Mouse (Mus musculus) liver, embryonic 15.5 days (tissue): ENCODE measurements around the gene Ppp1r1b. TPM values are rescaled to one million over a fixed set of nuclear protein-coding genes. Genes with fewer than 3 reads are reported as not detected.

ENCODE experiments used
- ATAC-seq: fragments of 200-750 bp; cut with Nextera tagmentation; 2 replicates; pipeline ENCODE4 v1.8.0; 2017; ENCODE audit warnings: moderate number of reproducible peaks, mild to moderate bottlenecking, moderate library complexity; ENCODE audit not compliant: insufficient read depth
- H3K27ac ChIP-seq: fragments of 300-500 bp; sonication (generic); replicated peaks from 2 replicates; pipeline ENCODE4 v1.5.1; 2015; ENCODE audit warnings: mild to moderate bottlenecking, inconsistent platforms
- H3K27me3 ChIP-seq: fragments of 300-500 bp; sonication (generic); 2 replicates; pipeline ENCODE4 v1.6.1; 2015; ENCODE audit warnings: mild to moderate bottlenecking, inconsistent platforms
- H3K36me3 ChIP-seq: fragments of 300-500 bp; sonication (generic); replicated peaks from 2 replicates; pipeline ENCODE4 v1.6.1; 2015; ENCODE audit warnings: moderate library complexity, mild to moderate bottlenecking, inconsistent platforms
- H3K4me1 ChIP-seq: fragments of 300-500 bp; sonication (generic); replicated peaks from 2 replicates; pipeline ENCODE4 v1.6.1; 2015; ENCODE audit warnings: inconsistent platforms
- H3K4me2 ChIP-seq: fragments of 300-500 bp; sonication (generic); 2 replicates; pipeline ENCODE4 v1.6.1; 2015; ENCODE audit warnings: moderate library complexity, mild to moderate bottlenecking, inconsistent platforms
- H3K4me3 ChIP-seq: fragments of 300-500 bp; sonication (generic); replicated peaks from 2 replicates; pipeline ENCODE4 v1.5.1; 2015; ENCODE audit warnings: mild to moderate bottlenecking, inconsistent platforms
- H3K9ac ChIP-seq: fragments of 300-500 bp; sonication (generic); 2 replicates; pipeline ENCODE4 v1.6.1; 2015; ENCODE audit warnings: moderate library complexity, mild to moderate bottlenecking, inconsistent platforms
- H3K9me3 ChIP-seq: fragments of 300-500 bp; sonication (generic); replicated peaks from 2 replicates; pipeline ENCODE4 v1.6.1; 2016; ENCODE audit warnings: inconsistent platforms
- WGBS: fragments of 180-500 bp; shearing (Covaris S2); methylation state at CpG from one replicate; pipeline ENCODE4 v1.1.7; 2015; ENCODE audit warnings: mixed read lengths; ENCODE audit not compliant: insufficient replicate concordance; 5-methylcytosine and 5-hydroxymethylcytosine counted together
- polyA plus RNA-seq: library from polyadenylated mRNA; unstranded; fragments of >200 nt; fragmentation: Nextera tagmentation; extraction: Ambion mirVana; gene quantifications from 2 replicates; pipeline ENCODE4 v1.2.1, GENCODE M21; 2015

Gene Ppp1r1b
- polyA plus RNA-seq, 1 experiment from 2014 or later: 0.59 TPM

- Histone ChIP-seq H3K4me2 (no peak overlapping the region), H3K9ac (no peak overlapping the region), H3K27ac (no peak overlapping the region), H3K9me3 (no peaks in the 10 kb centered on the region), H3K27me3 (peaks cover 79% of the 10 kb centered on the region), H3K4me3 (no peak overlapping the region), H3K36me3 (no peaks in the 10 kb centered on the region), H3K4me1 (peaks cover 31% of the 10 kb centered on the region)
- no peak for ATAC-seq
- 56% methylated on average over 18 of the region's 18 CpGs for WGBS
Measured at GRCm38 (mm10) chr11:98352272-98352990, 4.2 kb downstream of the Ppp1r1b start.

DNA sequence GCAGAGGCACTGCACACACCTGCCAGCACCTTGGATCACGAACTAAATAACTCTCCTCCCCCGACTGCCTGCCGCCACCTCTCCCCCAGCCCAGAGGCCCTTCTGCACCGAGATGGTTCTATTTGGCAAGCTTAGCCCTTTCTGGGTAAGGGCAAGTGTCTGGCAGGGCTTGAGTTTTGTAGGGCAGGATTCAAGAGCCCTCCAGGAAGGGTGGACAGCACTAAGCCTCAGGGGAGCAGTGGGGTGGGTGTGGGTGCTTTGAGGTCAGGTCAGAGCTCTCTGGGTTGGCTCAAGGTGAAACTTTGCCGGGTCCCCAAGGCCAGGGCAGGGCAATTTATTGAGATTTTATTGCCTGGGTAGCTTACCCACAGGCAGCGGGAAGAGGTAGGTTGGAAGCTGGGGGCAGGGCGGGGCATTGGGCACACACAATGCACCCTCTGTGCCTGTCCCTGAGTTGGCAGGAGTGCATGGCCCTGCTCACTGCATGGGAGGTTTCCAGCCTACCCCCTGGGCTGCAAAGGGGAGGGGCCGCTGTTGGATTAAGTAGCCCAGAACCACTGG is 5.5 kb downstream of the Ppp1r1b start:
- Histone ChIP-seq H3K27ac (no peak overlapping the region), H3K36me3 (no peaks in the 10 kb centered on the region), H3K9ac (no peak overlapping the region), H3K9me3 (no peaks in the 10 kb centered on the region), H3K27me3 (peaks cover 66% of the 10 kb centered on the region), H3K4me2 (no peak overlapping the region), H3K4me3 (no peak overlapping the region), H3K4me1 (peaks cover 32% of the 10 kb centered on the region)
- ATAC-seq: no peak
- 40% methylated on average over 8 of the region's 8 CpGs for WGBS

DNA sequence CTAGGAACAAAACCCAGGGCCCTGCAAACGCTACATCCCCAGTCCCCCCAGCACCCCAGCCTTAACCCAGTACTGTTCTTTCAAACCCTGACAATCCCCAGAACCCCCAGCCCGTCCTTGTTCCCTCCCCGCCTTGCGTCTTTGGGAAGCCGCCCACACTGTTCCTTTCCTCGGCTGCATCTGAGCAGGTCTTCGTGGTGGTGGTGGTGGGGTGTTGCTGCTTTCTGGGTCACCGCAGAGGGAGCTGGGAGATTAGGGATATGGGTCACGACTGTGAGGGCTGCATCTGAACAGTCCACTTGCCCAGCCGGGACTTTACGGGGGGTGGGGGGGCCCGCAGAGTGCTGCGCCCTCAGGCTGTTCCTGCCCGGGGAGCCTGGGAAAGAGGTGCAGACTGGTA is 6.2 kb downstream of the Ppp1r1b start:
- Histone ChIP-seq H3K27me3 (peaks cover 59% of the 10 kb centered on the region), H3K4me3 (no peak overlapping the region), H3K4me1 (peaks cover 36% of the 10 kb centered on the region), H3K27ac (no peak overlapping the region), H3K9ac (no peak overlapping the region), H3K9me3 (no peaks in the 10 kb centered on the region), H3K4me2 (no peak overlapping the region), H3K36me3 (no peaks in the 10 kb centered on the region)
- ATAC-seq: no peak
- WGBS: 61% methylated on average over 14 of the region's 14 CpGs

DNA sequence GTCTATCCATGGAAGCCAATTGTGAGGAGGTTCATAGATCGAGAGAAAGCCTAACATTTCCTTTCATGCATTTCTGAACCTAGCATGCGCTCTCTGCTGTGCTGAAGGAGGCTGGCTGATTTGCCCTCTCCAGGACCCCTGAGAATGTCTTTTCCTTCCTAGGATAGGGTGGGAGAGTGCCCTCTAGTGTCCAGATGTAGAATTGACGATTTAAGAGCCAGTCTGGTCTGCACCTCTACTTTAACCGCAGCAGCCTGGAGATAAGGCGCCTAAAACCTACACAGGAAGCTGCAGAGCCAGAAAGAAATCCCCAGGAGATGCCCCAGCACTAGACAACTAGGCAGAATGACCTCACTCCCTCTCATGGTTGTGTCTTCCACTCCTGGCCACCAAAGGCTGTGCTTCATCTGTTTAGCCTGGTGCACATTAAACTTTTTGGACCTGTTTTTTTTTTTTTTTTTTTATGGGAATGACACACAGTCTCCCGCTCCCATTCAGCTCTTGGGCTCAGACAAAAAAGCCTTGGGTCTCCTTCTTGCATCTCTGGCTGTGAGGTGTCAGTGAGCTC is 7.6 kb downstream of the Ppp1r1b start:
- H3K27ac ChIP-seq: no peak overlapping the region
- no peaks in the 10 kb centered on the region for H3K36me3 ChIP-seq
- no peak for ATAC-seq
- 9% methylated on average over 6 of the region's 6 CpGs for WGBS
- H3K4me3 ChIP-seq: no peak overlapping the region
- no peaks in the 10 kb centered on the region for H3K9me3 ChIP-seq
- H3K4me2 ChIP-seq: no peak overlapping the region
- no peak overlapping the region for H3K9ac ChIP-seq
- H3K4me1 ChIP-seq: peaks cover 50% of the 10 kb centered on the region
- H3K27me3 ChIP-seq: peaks cover 45% of the 10 kb centered on the region

- no peak for ATAC-seq
- no peak overlapping the region for H3K4me3 ChIP-seq
- 61% methylated on average over 7 of the region's 7 CpGs for WGBS
- peak overlapping the region; percentile 71 for H3K27ac ChIP-seq
- H3K9me3 ChIP-seq: no peaks in the 10 kb centered on the region
- peaks cover 58% of the 10 kb centered on the region for H3K4me1 ChIP-seq
- H3K4me2 ChIP-seq: peak overlapping the region; percentile 89
- peaks cover 35% of the 10 kb centered on the region for H3K27me3 ChIP-seq
- H3K36me3 ChIP-seq: no peaks in the 10 kb centered on the region
- no peak overlapping the region for H3K9ac ChIP-seq
Measured at GRCm38 (mm10) chr11:98356625-98357394, 8.6 kb downstream of the Ppp1r1b start.

DNA sequence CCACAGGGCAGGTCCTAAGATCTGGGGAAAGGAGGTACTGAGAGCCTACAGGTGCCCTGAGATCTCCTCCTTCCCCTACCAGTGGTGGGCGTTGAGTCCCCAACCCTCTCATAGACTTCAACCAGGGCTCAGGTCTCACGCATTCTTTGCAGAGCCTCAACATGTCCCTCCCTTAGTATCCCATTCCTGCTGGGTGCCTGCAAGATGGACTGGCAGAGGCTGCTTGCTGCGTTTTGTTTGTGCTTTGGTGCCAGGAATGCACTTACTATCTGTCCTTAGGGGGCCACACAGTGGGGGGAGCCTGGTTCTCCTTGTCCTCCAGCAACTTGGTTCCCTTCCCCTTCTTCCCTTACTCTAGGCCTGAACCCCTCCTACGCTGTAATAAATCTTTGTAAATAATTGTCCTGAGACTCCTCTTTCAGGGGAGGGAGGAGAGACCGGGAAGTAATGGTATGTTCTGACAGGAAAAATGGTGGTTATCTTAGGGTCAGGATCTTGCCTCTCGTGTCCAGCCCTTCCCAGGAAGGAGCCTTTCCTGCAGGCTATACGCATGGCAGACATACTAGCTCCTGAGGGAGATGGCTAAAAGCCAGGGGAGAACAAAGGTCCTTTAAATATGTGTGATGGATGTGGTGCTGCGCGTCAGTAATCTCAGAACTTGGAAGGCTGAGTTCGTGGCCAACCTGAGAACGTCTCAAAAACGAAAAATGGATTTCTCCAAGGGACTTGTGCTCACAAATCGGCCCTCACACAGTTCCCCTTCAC is 9.4 kb downstream of the Ppp1r1b start:
- Histone ChIP-seq H3K4me1 (peaks cover 65% of the 10 kb centered on the region), H3K36me3 (no peaks in the 10 kb centered on the region), H3K9ac (peak overlapping the region; percentile 76), H3K4me3 (peak overlapping the region; percentile 84), H3K4me2 (peak overlapping the region; percentile 89), H3K27me3 (peaks cover 28% of the 10 kb centered on the region), H3K9me3 (no peaks in the 10 kb centered on the region), H3K27ac (peak overlapping the region; percentile 71)
- WGBS: 13% methylated on average over 13 of the region's 13 CpGs
- ATAC-seq: peak; percentile 4; the same call in 1 of the 2 replicates

GRCm38 (mm10) chr11:98358161-98359083 is 10.2 kb downstream of the Ppp1r1b start, which contains the start of gene Stard3:
TSS of gene Stard3 (plus strand) at chr11:98358368.
- Histone ChIP-seq H3K4me1 (peaks cover 69% of the 10 kb centered on the region), H3K9me3 (no peaks in the 10 kb centered on the region), H3K27me3 (peaks cover 20% of the 10 kb centered on the region), H3K4me3 (peak within 1 kb of the TSS; percentile 84), H3K27ac (peak within 1 kb of the TSS; percentile 75), H3K9ac (peak within 1 kb of the TSS; percentile 76), H3K4me2 (peak within 1 kb of the TSS; percentile 89), H3K36me3 (no peaks in the 10 kb centered on the region)
- WGBS: under 1% methylated on average over 60 of the region's 60 CpGs
- peak; percentile 83 for ATAC-seq

GRCm38 (mm10) chr11:98360866-98361521 is 12.8 kb downstream of the Ppp1r1b start:
- 0 out of 2 replicates have a peak overlapping the region, but pooled peaks have one; percentile 2 for H3K9ac ChIP-seq
- ATAC-seq: no peak
- no peaks in the 10 kb centered on the region for H3K36me3 ChIP-seq
- 0 out of 2 replicates have a peak overlapping the region, but pooled peaks have one; percentile 4 for H3K4me2 ChIP-seq
- H3K27me3 ChIP-seq: no peaks in the 10 kb centered on the region
- 51% methylated on average over 9 of the region's 9 CpGs for WGBS
- no peaks in the 10 kb centered on the region for H3K9me3 ChIP-seq
- H3K4me1 ChIP-seq: peaks cover 69% of the 10 kb centered on the region
- peak overlapping the region; percentile 35 for H3K27ac ChIP-seq
- no peak overlapping the region for H3K4me3 ChIP-seq

- peaks cover 52% of the 10 kb centered on the region for H3K4me1 ChIP-seq
- H3K27me3 ChIP-seq: no peaks in the 10 kb centered on the region
- H3K27ac ChIP-seq: no peak overlapping the region
- H3K9ac ChIP-seq: no peak overlapping the region
- 69% methylated on average over 5 of the region's 5 CpGs for WGBS
- no peak overlapping the region for H3K4me2 ChIP-seq
- no peaks in the 10 kb centered on the region for H3K9me3 ChIP-seq
- no peak overlapping the region for H3K4me3 ChIP-seq
- ATAC-seq: no peak
- H3K36me3 ChIP-seq: no peaks in the 10 kb centered on the region
Measured at GRCm38 (mm10) chr11:98363817-98364216, 15.6 kb downstream of the Ppp1r1b start.
